Comparison of ENCODE assay signal across 8 mouse cellular contexts in the genomic region with DNA sequence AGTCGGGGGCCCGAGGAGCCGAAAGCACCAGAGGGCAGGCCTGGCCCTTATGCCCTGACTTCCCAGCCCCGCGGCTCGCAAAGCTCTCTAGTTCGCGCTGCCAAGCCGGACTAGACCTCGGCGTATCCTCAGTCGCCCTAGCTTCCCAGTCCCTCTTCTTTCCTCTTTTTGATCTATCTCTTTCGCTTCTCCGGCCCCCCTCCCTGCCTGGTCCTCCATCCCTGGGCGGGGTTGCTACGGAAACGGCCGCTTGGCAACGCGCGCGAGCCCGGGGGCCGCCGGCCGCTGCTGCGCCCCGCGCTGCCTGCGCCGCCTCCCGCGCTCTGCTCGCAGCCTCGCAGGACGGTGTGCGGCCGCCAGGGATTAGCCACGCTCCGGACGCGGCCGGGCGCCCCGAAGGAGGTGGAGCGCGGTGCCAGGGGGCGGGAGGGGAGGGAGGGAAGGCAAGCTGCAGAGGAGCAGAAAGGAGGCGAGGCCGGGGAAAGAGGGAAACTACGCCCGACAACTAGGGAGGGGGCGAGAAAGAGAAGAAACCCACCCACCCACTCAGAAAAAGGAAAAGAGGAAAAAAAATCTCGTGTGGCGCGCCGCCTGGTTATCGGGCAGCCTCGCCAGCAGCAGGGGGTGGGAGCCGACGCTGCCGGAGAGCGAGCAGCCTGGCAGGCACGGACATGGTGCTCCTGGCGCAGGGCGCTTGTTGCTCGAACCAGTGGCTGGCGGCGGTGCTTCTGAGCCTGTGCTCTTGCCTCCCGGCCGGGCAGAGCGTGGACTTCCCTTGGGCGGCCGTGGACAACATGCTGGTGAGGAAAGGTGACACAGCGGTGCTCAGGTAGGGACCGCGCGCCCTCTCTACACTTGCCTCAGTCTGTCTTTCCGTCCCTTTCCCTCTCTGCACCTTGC. TPM values are rescaled to one million over a fixed set of nuclear protein-coding genes. Genes with fewer than 3 reads are reported as not detected.
DNase-seq lines count a peak whose midpoint lies in the region; ATAC-seq and TF ChIP-seq lines count a peak whose summit lies in the region.

A gene (plus strand): TSS at position 271 of the 900 bp plus-strand sequence.

- H3K27ac ChIP-seq in forebrain, embryonic 13.5 days, result peak within 1 kb of the TSS; percentile 97
- H3K27ac ChIP-seq in heart, embryonic 15.5 days, result peak within 1 kb of the TSS; percentile 36
- H3K27ac ChIP-seq in liver, embryonic 14.5 days, result no peak within 1 kb of the TSS
- peak within 1 kb of the TSS; percentile 96 for H3K27ac ChIP-seq in neural tube, embryonic 13.5 days (replicated peaks)

- no peaks in the 10 kb centered on the region for H3K36me3 ChIP-seq in forebrain, embryonic 13.5 days (ENCODE audit: poor library complexity, severe bottlenecking)
- H3K36me3 ChIP-seq in heart, embryonic 15.5 days, result no peaks in the 10 kb centered on the region
- H3K36me3 ChIP-seq in liver, embryonic 14.5 days (replicated peaks; ENCODE audit: control insufficient read depth, insufficient read depth, low read depth), result no peaks in the 10 kb centered on the region
- no peaks in the 10 kb centered on the region for H3K36me3 ChIP-seq in neural tube, embryonic 13.5 days

- WGBS in forebrain, embryonic 13.5 days, result under 1% methylated on average over 75 of the region's 79 CpGs
- under 1% methylated on average over 74 of the region's 79 CpGs for WGBS in heart, embryonic 15.5 days
- WGBS in liver, embryonic 14.5 days (ENCODE audit: insufficient replicate concordance), result 1% methylated on average over 73 of the region's 79 CpGs
- under 1% methylated on average over 54 of the region's 79 CpGs for WGBS in neural tube, embryonic 13.5 days

- H3K4me2 ChIP-seq in forebrain, embryonic 13.5 days, result peak within 1 kb of the TSS; percentile 90
- H3K4me2 ChIP-seq in heart, embryonic 15.5 days, result peak within 1 kb of the TSS; percentile 99
- peak within 1 kb of the TSS; percentile 45 for H3K4me2 ChIP-seq in liver, embryonic 14.5 days (ENCODE audit: low read depth)
- peak within 1 kb of the TSS; percentile 88 for H3K4me2 ChIP-seq in neural tube, embryonic 13.5 days

- peak; percentile 83 for ATAC-seq in forebrain, embryonic 13.5 days
- ATAC-seq in heart, embryonic 15.5 days (replicated peaks; ENCODE audit: insufficient number of reproducible peaks, insufficient read depth, low FRiP score, low read depth), result peak; percentile 78
- ATAC-seq in liver, embryonic 14.5 days (ENCODE audit: insufficient read depth), result 0 out of 2 replicates have a peak, but pooled peaks have one; percentile 28
- ATAC-seq in neural tube, embryonic 13.5 days (ENCODE audit: low read depth), result peak; percentile 79

- TF ChIP-seq CTCF in liver, embryonic 14.5 days (IDR thresholded peaks at IDR 0.05; ENCODE audit: low read depth), result no peak

- no peak for TF ChIP-seq EP300 in liver, embryonic 14.5 days (IDR thresholded peaks at IDR 0.05; ENCODE audit: low read depth)

- H3K9ac ChIP-seq in forebrain, embryonic 13.5 days, result peak within 1 kb of the TSS; percentile 81
- peak within 1 kb of the TSS; percentile 56 for H3K9ac ChIP-seq in heart, embryonic 15.5 days
- no peak within 1 kb of the TSS for H3K9ac ChIP-seq in liver, embryonic 14.5 days (replicated peaks)
- peak within 1 kb of the TSS; percentile 82 for H3K9ac ChIP-seq in neural tube, embryonic 13.5 days

- peaks cover 32% of the 10 kb centered on the region for H3K4me1 ChIP-seq in forebrain, embryonic 13.5 days
- H3K4me1 ChIP-seq in heart, embryonic 15.5 days (replicated peaks), result peaks cover 16% of the 10 kb centered on the region
- H3K4me1 ChIP-seq in liver, embryonic 14.5 days (replicated peaks; ENCODE audit: control insufficient read depth in 2 of 2, insufficient read depth in 2 of 2, low read length in 1 of 2), result no peaks in the 10 kb centered on the region
- H3K4me1 ChIP-seq in neural tube, embryonic 13.5 days (replicated peaks), result peaks cover 31% of the 10 kb centered on the region

- no peaks in the 10 kb centered on the region for H3K27me3 ChIP-seq in forebrain, embryonic 13.5 days
- H3K27me3 ChIP-seq in heart, embryonic 15.5 days, result peaks cover 42% of the 10 kb centered on the region
- peaks cover 30% of the 10 kb centered on the region for H3K27me3 ChIP-seq in liver, embryonic 14.5 days (ENCODE audit: control insufficient read depth, insufficient read depth, low read length)
- no peaks in the 10 kb centered on the region for H3K27me3 ChIP-seq in neural tube, embryonic 13.5 days

- peak within 1 kb of the TSS; percentile 72 for H3K4me3 ChIP-seq in forebrain, embryonic 13.5 days
- peak within 1 kb of the TSS; percentile 68 for H3K4me3 ChIP-seq in heart, embryonic 15.5 days
- H3K4me3 ChIP-seq in liver, embryonic 14.5 days (ENCODE audit: insufficient read depth in 1 of 2, low read depth in 2 of 2, low read length in 2 of 2), result peak within 1 kb of the TSS; percentile 31 to 56
- peak within 1 kb of the TSS; percentile 76 for H3K4me3 ChIP-seq in neural tube, embryonic 13.5 days

- H3K9me3 ChIP-seq in forebrain, embryonic 13.5 days (replicated peaks), result no peaks in the 10 kb centered on the region
- no peaks in the 10 kb centered on the region for H3K9me3 ChIP-seq in heart, embryonic 15.5 days (replicated peaks)
- no peaks in the 10 kb centered on the region for H3K9me3 ChIP-seq in liver, embryonic 14.5 days (ENCODE audit: control insufficient read depth, low read length)
- H3K9me3 ChIP-seq in neural tube, embryonic 13.5 days, result no peaks in the 10 kb centered on the region

- peak; percentile 12 for DNase-seq in thymus, postnatal 4 days
- no peak for DNase-seq in thymus, postnatal 0 days (ENCODE audit: low spot score)
- peak; percentile 79 to 84 for DNase-seq in kidney, postnatal 4 days
- no peak for DNase-seq in liver, embryonic 14.5 days (ENCODE audit: low read depth in 3 of 3, low spot score in 3 of 3)
- peak; percentile 18 for DNase-seq in urinary bladder, postnatal 10 days (ENCODE audit: low spot score)

RNA-seq across cellular contexts. Expression of the gene that starts here (rescaled TPM):
- polyA plus RNA-seq in thymus, postnatal 0 days (2015; fragmentation: Nextera tagmentation; extraction: Ambion mirVana), result 0.26 TPM in 1 of 2 replicates, not detected in the other
- polyA plus RNA-seq in forebrain, embryonic 13.5 days (2015; fragmentation: Nextera tagmentation; extraction: Ambion mirVana), result 22.5 and 26.6 TPM in 2 replicates
- polyA plus RNA-seq in heart, embryonic 15.5 days (2015; fragmentation: Nextera tagmentation; extraction: Ambion mirVana), result 1.3 and 1.8 TPM in 2 replicates
- polyA plus RNA-seq in liver, embryonic 14.5 days (2012; rRNA removed), result 0.03 and 0.05 TPM in 2 replicates
- polyA plus RNA-seq in liver, embryonic 14.5 days (2014; fragmentation: Nextera tagmentation; extraction: Ambion mirVana), result not detected in 2 replicates
- 18.3 and 19.9 TPM in 2 replicates for polyA plus RNA-seq in neural tube, embryonic 13.5 days (2015; fragmentation: Nextera tagmentation; extraction: Ambion mirVana)

Comparison
In these comparisons a context has a peak if more than half of its experiments do, and no peak if none do; other contexts are left out.
1. DNase-seq: peak in thymus, postnatal 4 days (single experiment), kidney, postnatal 4 days (2 of 2) and urinary bladder, postnatal 10 days (single experiment); none in thymus, postnatal 0 days (single experiment) and liver, embryonic 14.5 days (0 of 3).
2. Peak in ATAC-seq, H3K4me3 ChIP-seq and H3K4me2 ChIP-seq in liver, embryonic 14.5 days; RNA of the gene not detected or under 1 TPM.
3. ATAC-seq: peak in every context shown above with its lines; median percentile 83 in forebrain, embryonic 13.5 days; 79 in neural tube, embryonic 13.5 days; 78 in heart, embryonic 15.5 days; 28 in liver, embryonic 14.5 days.
4. H3K4me2 ChIP-seq: peak in every context shown above with its lines; median percentile 99 in heart, embryonic 15.5 days; 90 in forebrain, embryonic 13.5 days; 88 in neural tube, embryonic 13.5 days; 45 in liver, embryonic 14.5 days.
5. Peak in every context shown above with its lines, with median percentiles within 50 percentile points of each other: H3K4me3 ChIP-seq.